Mouse (Mus musculus): ENCODE measurements around the gene Trir. TPM values are rescaled to one million over a fixed set of nuclear protein-coding genes. Genes with fewer than 3 reads are reported as not detected.

The Trir gene
- total and polyA plus RNA-seq, 2 experiments from 2014 or later = 161 to 338 TPM

DNA sequence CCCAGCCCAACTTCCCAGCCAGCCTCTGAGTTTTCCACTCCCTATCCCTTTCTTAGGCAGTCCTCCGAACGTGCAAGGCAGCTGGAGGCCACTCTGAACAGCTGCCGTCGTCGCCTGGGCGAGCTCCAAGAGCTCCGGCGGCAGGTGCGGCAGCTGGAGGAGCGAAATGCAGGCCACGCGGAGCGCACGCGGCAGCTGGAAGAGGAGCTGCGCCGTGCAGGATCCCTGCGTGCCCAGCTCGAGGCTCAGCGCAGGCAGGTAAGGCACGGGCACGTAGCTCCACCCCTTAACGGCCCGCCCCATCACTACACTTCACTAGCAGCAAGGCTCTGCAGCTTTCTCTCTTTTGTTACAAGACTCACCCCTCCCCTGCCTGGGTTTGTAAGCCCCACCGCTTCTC lies 30.9 kb upstream of the Trir start:
- TF ChIP-seq CTCF (IDR thresholded peaks at IDR 0.05; ENCODE audit: low read depth) = no peak
- Histone ChIP-seq H3K4me1 (ENCODE audit: insufficient read depth) (peaks cover 7% of the 10 kb centered on the region), H3K36me3 (ENCODE audit: insufficient read depth) (0 out of 2 replicates have a peak, but pooled peaks cover 3% of the 10 kb centered on the region), H3K9ac (no peak overlapping the region), H3K4me3 (ENCODE audit: low read depth, low read length) (no peak overlapping the region), H3K4me2 (ENCODE audit: low read depth) (peak overlapping the region; percentile 10; the same call in 1 of the 2 replicates), H3K27me3 (ENCODE audit: insufficient read depth, low read length) (no peaks in the 10 kb centered on the region), H3K27ac (ENCODE audit: low read depth, low read length) (no peak overlapping the region), H3K9me3 (ENCODE audit: low read length) (no peaks in the 10 kb centered on the region)
- peak; percentile 32; the same call in 1 of the 2 replicates for ATAC-seq
- DNase-seq = peak; percentile 44
- 19% methylated on average over 25 of the region's 25 CpGs for WGBS

DNA sequence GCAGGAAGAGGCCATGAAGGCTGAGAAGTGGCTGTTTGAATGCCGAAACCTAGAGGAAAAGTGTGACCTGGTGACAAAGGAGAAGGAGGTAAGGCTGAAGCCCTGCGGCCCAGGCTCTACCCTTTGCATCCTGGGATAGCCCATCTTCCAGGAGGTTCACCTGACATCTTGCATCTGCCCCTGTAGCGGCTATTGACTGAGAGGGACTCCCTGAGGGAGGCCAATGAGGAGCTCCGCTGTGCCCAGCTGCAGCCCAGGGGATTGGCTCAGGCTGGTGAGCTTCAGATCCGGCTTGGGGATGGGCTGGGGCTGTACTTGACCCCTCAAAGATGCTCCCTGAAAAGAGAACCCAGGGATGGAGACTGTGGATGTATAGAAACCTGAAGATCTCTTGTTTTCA lies 29.6 kb upstream of the Trir start:
- no peak overlapping the region for H3K9ac ChIP-seq
- no peak overlapping the region for H3K4me2 ChIP-seq (ENCODE audit: low read depth)
- H3K9me3 ChIP-seq (ENCODE audit: low read length) = no peaks in the 10 kb centered on the region
- TF ChIP-seq CTCF (IDR thresholded peaks at IDR 0.05; ENCODE audit: low read depth) = no peak
- H3K36me3 ChIP-seq (ENCODE audit: insufficient read depth) = peaks cover 7% of the 10 kb centered on the region; the same call in 1 of the 2 replicates
- DNase-seq (no peak), ATAC-seq (no peak)
- WGBS = 84% methylated on average over 5 of the region's 5 CpGs
- H3K27ac ChIP-seq (ENCODE audit: low read depth, low read length) = no peak overlapping the region
- no peaks in the 10 kb centered on the region for H3K27me3 ChIP-seq (ENCODE audit: insufficient read depth, low read length)
- no peak overlapping the region for H3K4me3 ChIP-seq (ENCODE audit: low read depth, low read length)
- no peaks in the 10 kb centered on the region for H3K4me1 ChIP-seq (ENCODE audit: insufficient read depth)

DNA sequence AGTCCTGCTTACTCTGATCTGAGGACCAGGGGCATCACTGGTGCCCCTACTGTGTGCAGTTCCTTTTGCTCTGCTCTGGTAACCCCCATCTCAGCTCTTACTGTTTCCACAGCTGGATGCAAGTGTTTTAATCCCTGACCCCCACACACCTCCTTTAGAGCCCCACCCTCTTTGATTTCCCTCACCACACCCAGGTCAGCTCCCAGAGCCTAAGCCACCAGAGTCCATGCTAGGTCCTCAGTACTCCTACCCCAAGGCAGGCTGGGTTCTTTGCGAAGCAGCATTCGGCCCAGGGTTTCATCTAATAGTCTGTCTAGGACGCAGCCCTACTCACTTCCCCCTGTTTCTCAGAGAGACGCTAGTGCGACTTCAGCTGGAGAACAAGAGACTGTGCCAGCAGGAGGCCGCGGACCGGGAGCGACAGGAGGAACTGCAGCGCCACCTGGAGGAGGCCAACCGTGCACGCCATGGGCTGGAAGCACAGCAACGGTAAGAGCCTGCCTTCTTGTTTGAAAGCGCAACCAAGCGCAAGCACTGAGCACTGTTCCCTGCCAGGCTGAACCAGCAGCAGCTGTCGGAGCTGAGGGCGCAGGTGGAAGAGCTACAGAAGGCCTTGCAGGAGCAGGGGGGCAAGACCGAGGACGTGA lies 28.9 kb upstream of the Trir start:
- peak; percentile 93 for TF ChIP-seq CTCF (IDR thresholded peaks at IDR 0.05; ENCODE audit: low read depth)
- Histone ChIP-seq H3K4me1 (ENCODE audit: insufficient read depth) (no peaks in the 10 kb centered on the region), H3K27ac (ENCODE audit: low read depth, low read length) (no peak overlapping the region), H3K4me3 (ENCODE audit: low read depth, low read length) (no peak overlapping the region), H3K27me3 (ENCODE audit: insufficient read depth, low read length) (no peaks in the 10 kb centered on the region), H3K9ac (peak overlapping the region; percentile 25; the same call in 1 of the 2 replicates), H3K4me2 (ENCODE audit: low read depth) (no peak overlapping the region), H3K9me3 (ENCODE audit: low read length) (no peaks in the 10 kb centered on the region), H3K36me3 (ENCODE audit: insufficient read depth) (peaks cover 14% of the 10 kb centered on the region)
- ATAC-seq (peak; percentile 88), DNase-seq (peak; percentile 90)
- WGBS = 3% methylated on average over 19 of the region's 19 CpGs

DNA sequence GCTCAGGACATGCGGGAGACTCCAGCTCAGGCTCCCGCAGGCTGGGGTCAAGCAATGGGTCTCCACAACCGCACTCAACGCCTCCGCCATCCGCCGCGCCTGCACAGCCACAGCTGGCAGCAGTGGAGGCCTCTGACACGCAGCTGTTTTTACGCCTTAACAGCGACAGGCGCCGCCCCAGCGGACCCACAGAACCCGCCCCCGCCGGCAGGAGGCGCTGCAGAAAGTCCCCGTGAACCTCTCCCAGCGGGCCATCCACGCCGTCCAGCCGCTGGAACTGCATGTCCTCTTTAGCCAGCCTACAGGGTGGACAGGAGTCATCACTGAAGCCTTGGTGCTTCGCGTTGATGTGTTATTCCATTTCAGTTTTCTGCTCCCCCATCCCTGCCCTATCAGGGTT lies 18.9 kb upstream of the Trir start:
- no peak overlapping the region for H3K9ac ChIP-seq
- 0 out of 2 replicates have a peak, but pooled peaks have one; percentile 18 for TF ChIP-seq CTCF (IDR thresholded peaks at IDR 0.05; ENCODE audit: low read depth)

DNA sequence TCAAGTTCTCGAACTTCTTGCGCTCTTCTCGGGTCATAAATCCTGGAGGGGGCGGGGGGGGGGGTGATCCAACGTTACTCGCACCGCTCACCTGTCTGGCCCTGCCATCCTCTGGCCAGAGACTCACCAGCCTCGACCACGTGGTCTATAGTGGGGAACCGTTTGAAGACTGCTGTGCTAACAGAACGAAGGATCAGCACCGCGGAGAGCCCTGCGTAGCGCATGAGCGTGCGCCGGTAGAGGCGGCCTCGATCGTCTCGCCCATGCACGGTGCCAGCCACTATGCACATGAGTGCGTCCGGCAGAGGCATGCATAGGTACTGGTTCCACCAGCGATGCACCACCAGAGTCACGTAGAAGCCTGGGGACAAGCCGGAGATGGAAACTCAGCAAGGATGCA lies 15.4 kb upstream of the Trir start:
- no peak for TF ChIP-seq CTCF (IDR thresholded peaks at IDR 0.05; ENCODE audit: low read depth)
- Histone ChIP-seq H3K27ac (ENCODE audit: low read depth, low read length) (no peak overlapping the region), H3K4me3 (ENCODE audit: low read depth, low read length) (no peak overlapping the region), H3K9ac (no peak overlapping the region), H3K9me3 (ENCODE audit: low read length) (no peaks in the 10 kb centered on the region), H3K4me2 (ENCODE audit: low read depth) (no peak overlapping the region), H3K4me1 (ENCODE audit: insufficient read depth) (no peaks in the 10 kb centered on the region), H3K27me3 (ENCODE audit: insufficient read depth, low read length) (peaks cover 30% of the 10 kb centered on the region), H3K36me3 (ENCODE audit: insufficient read depth) (no peaks in the 10 kb centered on the region)
- 18% methylated on average over 28 of the region's 28 CpGs for WGBS
- ATAC-seq = no peak
- DNase-seq = no peak

More for the DNA sequence above, 18.9 kb upstream of the Trir start:
- H3K4me3 ChIP-seq (ENCODE audit: low read depth, low read length) = no peak overlapping the region
- H3K27ac ChIP-seq (ENCODE audit: low read depth, low read length) = no peak overlapping the region
- H3K27me3 ChIP-seq (ENCODE audit: insufficient read depth, low read length) = peaks cover 14% of the 10 kb centered on the region
- no peaks in the 10 kb centered on the region for H3K4me1 ChIP-seq (ENCODE audit: insufficient read depth)
- H3K36me3 ChIP-seq (ENCODE audit: insufficient read depth) = peaks cover 5% of the 10 kb centered on the region; the same call in 1 of the 2 replicates
- ATAC-seq (no peak), DNase-seq (no peak)
- no peaks in the 10 kb centered on the region for H3K9me3 ChIP-seq (ENCODE audit: low read length)
- H3K4me2 ChIP-seq (ENCODE audit: low read depth) = no peak overlapping the region
- 20% methylated on average over 25 of the region's 25 CpGs for WGBS

DNA sequence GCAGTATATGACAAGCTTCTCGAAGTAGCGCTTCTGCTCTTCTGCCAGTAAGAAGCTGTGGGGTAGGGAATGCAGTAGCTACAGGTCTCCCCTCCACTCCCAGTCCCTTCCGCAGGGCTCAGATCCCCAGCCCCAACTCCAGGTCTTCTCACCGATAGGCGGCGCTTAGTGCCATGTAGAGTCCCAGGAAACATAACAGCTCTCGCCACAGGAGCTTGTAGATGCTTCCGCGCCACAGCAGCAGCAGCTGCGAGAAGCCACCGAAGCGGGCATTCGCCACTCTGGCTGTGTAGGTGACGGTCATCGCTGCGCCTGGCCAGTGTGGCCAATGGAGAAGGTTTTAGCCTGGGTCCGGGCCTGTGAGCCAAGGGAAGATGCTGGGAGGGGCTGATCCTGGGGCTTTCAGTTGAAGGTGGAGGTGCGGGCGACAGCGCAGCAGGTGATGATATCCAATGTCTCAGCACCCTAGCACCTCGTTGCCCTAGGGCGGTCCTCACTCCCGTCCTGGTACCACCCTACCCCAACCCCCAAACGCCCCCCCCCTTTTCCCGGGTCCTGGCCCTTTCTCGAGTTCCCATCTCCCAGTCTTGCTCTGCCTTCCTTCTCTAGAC lies 13.3 kb upstream of the Trir start:
- no peaks in the 10 kb centered on the region for H3K9me3 ChIP-seq (ENCODE audit: low read length)
- WGBS = 5% methylated on average over 25 of the region's 26 CpGs
- no peak overlapping the region for H3K27ac ChIP-seq (ENCODE audit: low read depth, low read length)
- H3K9ac ChIP-seq = peak overlapping the region; percentile 47
- no peaks in the 10 kb centered on the region for H3K4me1 ChIP-seq (ENCODE audit: insufficient read depth)
- ATAC-seq (peak; percentile 89), DNase-seq (peak; percentile 79)
- H3K36me3 ChIP-seq (ENCODE audit: insufficient read depth) = peaks cover 16% of the 10 kb centered on the region
- TF ChIP-seq CTCF (IDR thresholded peaks at IDR 0.05; ENCODE audit: low read depth) = peak; percentile 79
- H3K4me3 ChIP-seq (ENCODE audit: low read depth, low read length) = peak overlapping the region; percentile 35
- H3K27me3 ChIP-seq (ENCODE audit: insufficient read depth, low read length) = peaks cover 30% of the 10 kb centered on the region
- peak overlapping the region; percentile 62 for H3K4me2 ChIP-seq (ENCODE audit: low read depth)

DNA sequence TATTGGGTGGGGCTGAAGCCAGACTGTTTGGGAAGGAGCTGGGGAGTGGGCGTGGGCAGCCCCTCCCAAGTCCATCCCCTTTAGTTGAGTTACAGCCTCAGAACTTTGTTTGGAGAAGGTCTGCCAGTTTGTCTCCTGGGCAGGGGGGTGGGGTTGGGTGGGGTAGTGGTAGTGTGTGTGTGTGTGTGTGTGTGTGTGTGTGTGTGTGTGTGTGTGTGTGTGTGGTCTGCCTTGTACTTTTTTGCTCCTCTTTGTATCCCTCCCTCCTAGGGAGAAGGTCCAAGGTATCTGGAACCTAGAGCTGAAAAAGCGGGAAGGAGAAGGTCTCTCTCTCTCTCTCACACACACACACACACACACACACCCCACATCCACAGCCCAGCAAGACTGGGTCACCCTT lies 12.2 kb upstream of the Trir start, which contains the start of gene Best2:
Best2 (minus strand) TSS at position 101 of the 400 bp plus-strand sequence.
- H3K4me3 ChIP-seq (ENCODE audit: low read depth, low read length) = peak within 1 kb of the TSS; percentile 35
- ATAC-seq = no peak
- peaks cover 30% of the 10 kb centered on the region for H3K27me3 ChIP-seq (ENCODE audit: insufficient read depth, low read length)
- 81% methylated on average over 2 of the region's 2 CpGs for WGBS
- peaks cover 26% of the 10 kb centered on the region for H3K36me3 ChIP-seq (ENCODE audit: insufficient read depth)
- no peak within 1 kb of the TSS for H3K27ac ChIP-seq (ENCODE audit: low read depth, low read length)
- DNase-seq = no peak
- H3K4me1 ChIP-seq (ENCODE audit: insufficient read depth) = no peaks in the 10 kb centered on the region
- H3K4me2 ChIP-seq (ENCODE audit: low read depth) = peak within 1 kb of the TSS; percentile 62
- peak within 1 kb of the TSS; percentile 47 for H3K9ac ChIP-seq
- no peak for TF ChIP-seq CTCF (IDR thresholded peaks at IDR 0.05; ENCODE audit: low read depth)
- no peaks in the 10 kb centered on the region for H3K9me3 ChIP-seq (ENCODE audit: low read length)

All from forebrain, postnatal 0 days (tissue).